Mouse (Mus musculus) lung, embryonic 14.5 days (tissue): ENCODE measurements around the gene Rnf135. TPM values are rescaled to one million over a fixed set of nuclear protein-coding genes. Genes with fewer than 3 reads are reported as not detected.

Experiments
- ATAC-seq: fragments of 200-750 bp; cut with Nextera tagmentation; 2 replicates; pipeline ENCODE4 v1.8.0; 2017; ENCODE audit warnings: mild to moderate bottlenecking, moderate TSS enrichment, moderate library complexity; ENCODE audit not compliant: insufficient read depth
- DNase-seq: peaks from one replicate; pipeline ENCODE4 v3.0.0-alpha.2; 2015
- H3K27ac ChIP-seq: fragments of 300-500 bp; sonication (generic); 2 replicates; pipeline ENCODE4 v1.5.1; 2014; ENCODE audit warnings: low read depth, mild to moderate bottlenecking, moderate library complexity
- H3K27me3 ChIP-seq: fragments of 300-500 bp; sonication (generic); 2 replicates; pipeline ENCODE4 v1.6.1; 2014; ENCODE audit warnings: low read length, control low read depth; ENCODE audit not compliant: insufficient read depth
- H3K36me3 ChIP-seq: fragments of 300-500 bp; sonication (generic); 2 replicates; pipeline ENCODE4 v1.6.1; 2014; ENCODE audit warnings: control low read depth; ENCODE audit not compliant: insufficient read depth
- H3K4me1 ChIP-seq: fragments of 300-500 bp; sonication (generic); 2 replicates; pipeline ENCODE4 v1.6.1; 2014; ENCODE audit warnings: antibody characterized with exemption, control low read depth; ENCODE audit not compliant: insufficient read depth
- H3K4me2 ChIP-seq: fragments of 300-500 bp; sonication (generic); 2 replicates; pipeline ENCODE4 v1.6.1; 2014; ENCODE audit warnings: mild to moderate bottlenecking
- H3K4me3 ChIP-seq: fragments of 300-500 bp; sonication (generic); 2 replicates; pipeline ENCODE4 v1.5.1; 2014; ENCODE audit warnings: low read depth, low read length
- H3K9ac ChIP-seq: fragments of 300-500 bp; sonication (generic); 2 replicates; pipeline ENCODE4 v1.6.1; 2014
- H3K9me3 ChIP-seq: fragments of 300-500 bp; sonication (generic); 2 replicates; pipeline ENCODE4 v1.6.1; 2016; ENCODE audit warnings: low read depth, low read length, control low read depth
- CTCF ChIP-seq: IDR thresholded peaks from 2 replicates; pipeline ENCODE4 v1.5.1; 2016; ENCODE audit warnings: antibody characterized with exemption, low read depth
- WGBS: fragments of 180-500 bp; shearing (Covaris S2); extraction: QIAGEN DNeasy Blood & Tissue Kit; methylation state at CpG from one replicate; pipeline ENCODE4 v1.1.7; 2014; 5-methylcytosine and 5-hydroxymethylcytosine counted together
- polyA plus RNA-seq: library from polyadenylated mRNA; unstranded; fragments of >200 nt; fragmentation: Nextera tagmentation; extraction: Ambion mirVana; gene quantifications from 2 replicates; pipeline ENCODE4 v1.2.1, GENCODE M21; 2014

The Rnf135 gene
- polyA plus RNA-seq, 1 experiment from 2014 or later = 6.6 TPM

DNA sequence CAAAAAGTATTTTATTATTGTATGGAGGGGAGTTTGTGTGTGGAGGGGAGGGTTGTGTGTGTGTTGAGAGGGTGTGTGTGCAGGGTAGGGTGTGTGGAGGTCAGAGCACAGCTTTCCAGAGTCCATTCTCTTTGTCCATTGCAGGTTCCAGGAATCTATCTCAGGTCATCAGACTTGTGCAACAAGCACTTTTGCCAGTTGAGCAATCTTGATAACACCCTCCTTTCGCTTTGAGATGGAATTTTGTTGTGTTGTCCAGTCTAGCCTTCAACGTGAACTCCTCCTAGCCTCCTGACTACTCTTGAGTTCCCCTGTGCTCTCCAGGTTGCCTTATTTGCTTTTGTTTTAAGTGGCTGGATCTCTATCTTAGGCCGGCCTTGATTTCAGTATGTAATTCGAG lies 6.6 kb downstream of the Rnf135 start:
- Histone ChIP-seq H3K4me2 (no peak overlapping the region), H3K9ac (no peak overlapping the region), H3K9me3 (no peaks in the 10 kb centered on the region), H3K27ac (no peak overlapping the region), H3K4me3 (no peak overlapping the region), H3K4me1 (no peaks in the 10 kb centered on the region), H3K36me3 (0 out of 2 replicates have a peak, but pooled peaks cover 4% of the 10 kb centered on the region), H3K27me3 (no peaks in the 10 kb centered on the region)
- DNase-seq (no peak), ATAC-seq (no peak)
- WGBS = 35% methylated on average over 4 of the region's 4 CpGs
- no peak for TF ChIP-seq CTCF

DNA sequence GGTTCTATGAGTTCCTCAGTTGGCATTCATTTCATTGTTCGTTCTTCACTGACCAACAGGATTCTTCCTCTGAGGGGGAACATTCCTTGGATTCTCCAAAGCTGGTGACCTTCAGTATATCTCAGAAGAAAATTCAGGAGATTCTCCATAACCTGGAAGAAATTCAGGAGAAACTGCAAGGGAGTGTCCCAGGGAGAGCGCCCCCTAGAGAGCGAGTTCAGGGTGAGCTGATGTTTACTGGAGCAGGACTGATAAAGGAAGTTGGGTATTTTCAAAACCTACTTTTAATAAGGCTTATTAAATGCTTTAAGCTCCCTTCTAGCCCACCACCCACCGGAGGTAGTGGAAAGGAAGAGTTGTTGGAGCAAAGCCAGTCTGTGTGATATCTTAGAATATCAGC lies 10.2 kb downstream of the Rnf135 start:
- TF ChIP-seq CTCF = no peak
- Histone ChIP-seq H3K9ac (no peak overlapping the region), H3K36me3 (0 out of 2 replicates have a peak, but pooled peaks cover 4% of the 10 kb centered on the region), H3K9me3 (no peaks in the 10 kb centered on the region), H3K27me3 (no peaks in the 10 kb centered on the region), H3K27ac (no peak overlapping the region), H3K4me3 (no peak overlapping the region), H3K4me1 (no peaks in the 10 kb centered on the region), H3K4me2 (no peak overlapping the region)
- ATAC-seq (no peak), DNase-seq (no peak)
- 57% methylated on average over 4 of the region's 4 CpGs for WGBS

DNA sequence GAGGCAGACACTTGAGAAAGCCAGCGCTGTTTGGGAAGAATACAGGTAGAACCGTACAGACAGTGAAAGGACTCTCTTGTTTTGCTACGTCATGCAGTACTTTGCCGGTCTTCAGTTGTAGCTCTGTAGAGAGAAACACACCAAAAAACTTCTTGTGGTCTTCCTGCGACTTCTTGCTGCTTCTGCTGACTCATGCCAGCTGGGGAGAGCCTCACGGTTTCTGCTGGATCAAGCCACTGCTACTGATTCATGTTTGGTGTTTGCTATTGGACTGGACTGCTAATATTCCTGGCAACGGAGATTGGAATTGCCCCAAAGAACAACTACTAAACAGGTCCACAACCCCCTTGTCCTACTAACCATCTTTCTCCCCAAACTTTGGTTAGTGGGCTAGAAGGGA lies 12.7 kb downstream of the Rnf135 start:
- Histone ChIP-seq H3K4me2 (no peak overlapping the region), H3K4me3 (no peak overlapping the region), H3K9me3 (no peaks in the 10 kb centered on the region), H3K27me3 (no peaks in the 10 kb centered on the region), H3K27ac (no peak overlapping the region), H3K36me3 (0 out of 2 replicates have a peak, but pooled peaks cover 4% of the 10 kb centered on the region), H3K9ac (no peak overlapping the region), H3K4me1 (no peaks in the 10 kb centered on the region)
- ATAC-seq = no peak
- TF ChIP-seq CTCF = no peak
- WGBS = 82% methylated on average over 7 of the region's 7 CpGs
- no peak for DNase-seq

DNA sequence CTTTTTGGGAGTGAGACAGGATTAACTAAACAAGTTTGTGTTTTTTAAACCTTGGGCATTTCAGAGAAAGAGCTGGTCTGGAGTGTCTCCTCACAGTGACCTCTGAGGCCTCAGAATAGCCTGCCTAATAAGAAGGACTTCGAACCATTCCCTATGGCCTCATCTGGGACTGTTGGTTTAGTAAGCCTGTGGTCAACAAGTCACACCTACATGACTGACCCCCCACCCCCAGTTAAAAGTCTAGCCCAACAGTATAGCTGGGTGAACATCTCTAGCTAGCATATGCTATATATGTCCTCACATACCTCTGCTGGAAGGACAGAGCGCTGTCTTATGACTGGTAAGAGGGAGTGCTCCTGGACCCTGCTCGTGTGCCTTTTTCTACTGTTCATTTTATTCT lies 15.7 kb downstream of the Rnf135 start:
- no peaks in the 10 kb centered on the region for H3K27me3 ChIP-seq
- 88% methylated on average over 3 of the region's 3 CpGs for WGBS

DNA sequence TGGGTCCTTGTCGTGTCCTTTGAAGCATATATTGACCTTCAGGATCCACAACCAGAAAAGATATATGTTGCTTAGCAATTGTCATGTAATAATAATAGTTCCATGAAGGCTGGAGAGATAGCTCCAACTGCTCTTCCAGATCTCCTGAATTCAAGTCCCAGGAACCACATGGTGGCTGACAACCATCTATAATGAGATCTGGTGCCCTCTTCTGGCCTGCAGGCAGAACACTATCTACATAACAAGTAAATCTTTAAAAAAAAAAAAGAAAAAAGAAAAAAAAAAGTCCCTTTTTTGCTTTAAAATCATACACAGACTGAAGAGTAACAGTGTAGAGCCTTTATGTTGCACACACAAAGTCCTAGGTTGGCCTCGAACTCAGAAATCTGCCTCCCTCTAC lies 16.1 kb downstream of the Rnf135 start:
- Histone ChIP-seq H3K9me3 (no peaks in the 10 kb centered on the region), H3K4me3 (no peak overlapping the region), H3K27ac (no peak overlapping the region), H3K27me3 (no peaks in the 10 kb centered on the region), H3K36me3 (no peaks in the 10 kb centered on the region), H3K9ac (no peak overlapping the region), H3K4me1 (no peaks in the 10 kb centered on the region), H3K4me2 (no peak overlapping the region)
- whole genome bisulfite sequencing = 87% methylated on average over 2 of the region's 2 CpGs
- ATAC-seq = no peak
- DNase-seq = no peak
- peak; percentile 31; the same call in 1 of the 2 replicates for TF ChIP-seq CTCF

More for the DNA sequence above, 15.7 kb downstream of the Rnf135 start:
- Histone ChIP-seq H3K36me3 (0 out of 2 replicates have a peak, but pooled peaks cover 3% of the 10 kb centered on the region), H3K9me3 (no peaks in the 10 kb centered on the region), H3K4me3 (no peak overlapping the region), H3K27ac (no peak overlapping the region), H3K4me2 (no peak overlapping the region), H3K4me1 (no peaks in the 10 kb centered on the region), H3K9ac (no peak overlapping the region)
- TF ChIP-seq CTCF = no peak
- DNase-seq (no peak), ATAC-seq (no peak)

DNA sequence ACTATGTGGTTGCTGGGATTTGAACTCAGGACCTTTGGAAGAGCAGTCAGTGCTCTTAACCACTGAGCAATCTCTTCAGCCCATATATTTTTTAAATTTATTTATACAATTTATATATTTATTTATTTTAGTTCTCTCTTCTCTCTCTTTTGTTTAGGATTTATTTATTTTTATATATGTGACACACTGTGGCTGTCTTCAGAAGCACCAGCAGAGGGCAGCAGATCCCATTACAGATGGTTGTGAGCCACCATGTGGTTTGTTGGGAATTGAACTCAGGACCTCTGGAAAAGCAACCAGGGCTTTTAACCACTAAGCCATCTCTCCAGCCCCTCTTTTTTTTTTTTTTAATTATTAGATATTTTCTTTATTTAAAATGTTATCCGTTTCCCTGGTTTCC lies 16.7 kb downstream of the Rnf135 start:
- no peaks in the 10 kb centered on the region for H3K36me3 ChIP-seq
- no peaks in the 10 kb centered on the region for H3K9me3 ChIP-seq
- 73% methylated on average over 1 of the region's 1 CpGs for WGBS
- no peak overlapping the region for H3K4me2 ChIP-seq
- no peaks in the 10 kb centered on the region for H3K4me1 ChIP-seq
- no peak overlapping the region for H3K9ac ChIP-seq
- DNase-seq (peak; percentile 52), ATAC-seq (no peak)
- H3K27ac ChIP-seq = no peak overlapping the region
- no peaks in the 10 kb centered on the region for H3K27me3 ChIP-seq
- no peak overlapping the region for H3K4me3 ChIP-seq
- TF ChIP-seq CTCF = peak; percentile 56

DNA sequence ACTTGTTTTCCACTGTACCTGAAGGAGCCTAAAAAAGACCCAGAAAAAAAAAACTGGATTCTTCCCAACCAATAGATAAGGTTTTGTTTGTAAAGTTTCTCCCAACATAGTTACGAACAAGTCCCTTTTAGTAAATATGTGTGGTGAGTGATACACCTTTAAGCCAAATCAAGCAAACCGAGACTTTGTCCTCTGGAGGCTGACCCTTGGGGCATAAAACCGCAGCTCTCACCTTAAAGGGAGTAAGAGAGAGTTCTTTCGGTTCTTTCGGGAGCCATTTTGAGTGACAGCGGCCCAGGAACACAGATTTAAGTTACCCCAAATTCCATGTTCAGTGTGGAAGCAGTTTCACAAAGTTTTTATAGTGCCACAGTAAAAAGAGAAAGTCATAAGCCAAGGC lies 18.6 kb downstream of the Rnf135 start:
- H3K9ac ChIP-seq = no peak overlapping the region
- H3K36me3 ChIP-seq = no peaks in the 10 kb centered on the region
- no peaks in the 10 kb centered on the region for H3K9me3 ChIP-seq
- H3K4me1 ChIP-seq = no peaks in the 10 kb centered on the region
- TF ChIP-seq CTCF = no peak
- DNase-seq (no peak), ATAC-seq (no peak)
- 71% methylated on average over 6 of the region's 6 CpGs for WGBS
- no peak overlapping the region for H3K4me3 ChIP-seq
- no peak overlapping the region for H3K4me2 ChIP-seq
- H3K27ac ChIP-seq = no peak overlapping the region
- H3K27me3 ChIP-seq = no peaks in the 10 kb centered on the region

DNA sequence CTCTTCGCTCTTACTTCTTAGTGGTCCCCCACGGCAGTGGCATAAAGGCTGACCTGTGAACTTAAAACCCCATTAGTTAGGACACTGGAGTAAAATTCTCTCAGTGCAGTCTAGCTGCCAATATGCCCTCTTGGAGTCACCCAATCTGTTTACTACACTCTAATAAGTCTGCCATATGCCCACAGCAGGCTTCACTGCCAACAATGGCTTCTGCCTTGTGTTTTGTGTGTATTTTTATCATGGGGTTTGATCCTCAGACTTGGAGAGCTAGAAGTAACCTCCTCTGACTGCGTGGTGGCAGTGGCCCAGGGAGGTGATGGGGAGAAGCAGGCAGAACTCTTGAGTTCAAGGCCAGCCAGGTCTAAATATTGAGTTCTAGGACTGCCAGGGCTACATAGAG lies 20.4 kb downstream of the Rnf135 start:
- Histone ChIP-seq H3K4me2 (no peak overlapping the region), H3K9me3 (no peaks in the 10 kb centered on the region), H3K4me1 (no peaks in the 10 kb centered on the region), H3K27ac (no peak overlapping the region), H3K4me3 (no peak overlapping the region), H3K9ac (no peak overlapping the region), H3K36me3 (no peaks in the 10 kb centered on the region), H3K27me3 (no peaks in the 10 kb centered on the region)
- no peak for TF ChIP-seq CTCF
- ATAC-seq (no peak), DNase-seq (no peak)
- 54% methylated on average over 3 of the region's 3 CpGs for WGBS
